Mouse (Mus musculus): ENCODE results near the gene Rinl. TPM values are rescaled to one million over a fixed set of nuclear protein-coding genes. Genes with fewer than 3 reads are reported as not detected.

Gene Rinl
- total RNA-seq, 2 experiments from 2014 or later, result 0.71 to 0.89 TPM

DNA sequence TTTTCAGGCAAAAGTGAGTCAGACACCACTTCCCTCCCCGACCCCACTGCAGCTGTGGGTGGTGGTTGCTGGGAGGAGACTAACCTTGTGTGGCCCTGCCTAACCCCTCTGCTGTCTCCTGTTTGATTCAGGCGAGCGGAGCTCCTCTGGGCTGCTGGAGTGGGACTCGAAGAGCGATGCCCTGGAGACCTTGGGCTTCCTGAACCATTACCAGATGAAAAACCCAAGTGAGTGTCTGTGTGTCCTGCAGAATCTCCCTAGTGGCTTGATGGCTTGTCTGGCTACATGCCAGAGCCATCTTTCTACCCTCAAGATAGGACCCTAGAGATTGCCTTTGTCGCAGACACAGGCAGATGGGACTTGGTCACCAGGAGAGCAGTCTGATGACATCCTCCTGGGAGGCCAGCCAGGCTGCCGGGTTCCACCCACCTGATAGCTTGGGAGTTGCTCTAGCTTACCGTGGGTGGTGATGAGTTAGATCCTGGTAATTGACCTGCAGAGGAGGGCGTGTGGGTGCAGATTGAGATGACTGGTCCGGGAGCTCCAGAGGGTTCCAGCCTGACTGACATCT, 32.6 kb downstream of the Rinl start:
- peak overlapping the region; percentile 34 for H3K4me3 ChIP-seq
- peak overlapping the region; percentile 96 for H3K27ac ChIP-seq
- intact Hi-C loops (cut with DNase I), result no loop called here
- no peak for TF ChIP-seq CTCF (IDR thresholded peaks at IDR 0.05)
- peak; percentile 80 for DNase-seq

DNA sequence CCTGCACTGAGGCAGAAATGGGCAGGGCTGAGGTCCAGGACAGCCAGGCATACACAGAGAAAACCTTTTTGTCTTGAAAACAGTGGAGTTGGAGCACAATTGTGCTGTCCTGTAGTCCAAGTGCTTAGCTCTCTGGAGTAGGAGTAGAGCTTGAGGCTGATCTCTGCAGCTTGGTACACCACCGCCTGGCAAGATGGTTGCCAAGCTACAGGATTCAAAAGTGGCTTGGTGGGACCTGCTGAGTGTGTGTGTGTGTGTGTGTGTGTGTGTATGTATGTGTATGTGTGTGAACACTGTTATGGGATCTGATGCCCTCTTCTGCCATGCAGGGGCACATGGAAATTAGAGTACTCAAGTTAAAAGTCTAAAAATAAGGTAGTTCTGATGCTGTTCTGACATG, 33.8 kb downstream of the Rinl start:
- Histone ChIP-seq H3K4me3 (no peak overlapping the region), H3K27ac (peak overlapping the region; percentile 96)
- no peak for TF ChIP-seq CTCF (IDR thresholded peaks at IDR 0.05)
- intact Hi-C loops (cut with DNase I), result no loop called here
- DNase-seq, result peak; percentile 16

DNA sequence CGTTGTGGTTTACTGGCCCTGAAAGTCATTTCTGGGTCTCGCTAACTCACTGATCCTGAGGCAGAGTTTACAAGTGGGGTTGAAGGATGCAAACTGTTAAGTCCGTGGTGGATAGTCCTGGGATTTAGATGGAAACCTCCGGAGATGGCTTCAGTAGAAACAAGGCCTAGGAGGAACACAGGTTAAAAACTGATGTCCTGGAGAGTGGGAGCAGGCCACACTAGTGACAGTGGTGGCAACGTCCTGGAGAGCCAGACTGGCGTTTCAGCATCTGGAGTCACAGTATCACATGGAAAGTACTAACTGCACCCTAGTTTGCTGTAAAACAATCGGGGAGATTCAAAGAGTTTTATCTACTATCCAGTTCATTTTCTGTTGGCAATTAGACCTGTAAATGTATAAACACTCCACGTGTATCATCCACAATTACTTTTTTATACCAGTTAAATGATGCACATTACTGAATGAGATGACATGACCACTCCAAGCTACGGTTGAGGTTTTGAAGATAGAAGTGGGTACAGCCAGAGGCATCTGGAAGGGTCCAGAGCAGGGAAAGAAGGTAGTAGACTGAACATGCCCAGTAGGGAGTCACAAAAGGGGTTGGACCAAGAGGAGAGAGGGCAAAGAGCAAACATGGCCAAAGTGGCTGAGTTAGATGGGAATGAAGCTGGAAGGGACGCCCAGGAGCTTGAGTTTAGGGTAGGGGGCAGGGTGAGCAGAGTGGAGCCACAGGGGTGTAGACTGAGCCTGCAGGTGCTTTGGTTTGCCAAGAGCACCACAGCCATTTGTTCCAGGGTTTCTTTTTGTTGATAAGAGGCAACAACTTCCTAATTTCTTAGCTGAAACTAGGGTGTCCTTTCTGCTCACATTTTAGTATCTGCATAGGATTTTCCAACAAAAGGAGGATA, 34.5 kb downstream of the Rinl start:
- intact Hi-C loops (cut with DNase I), result loop anchor here (1.0 kb wide), 1 partner anchor 11 kb away; no protein-coding TSS in a partner anchor
- no peak for TF ChIP-seq CTCF (IDR thresholded peaks at IDR 0.05)
- Histone ChIP-seq H3K27ac (peak overlapping the region; percentile 96), H3K4me3 (no peak overlapping the region)
- DNase-seq, result peak; percentile 22

- DNase-seq, result no peak
- Histone ChIP-seq H3K27ac (peak overlapping the region; percentile 96), H3K4me3 (no peak overlapping the region)
- TF ChIP-seq CTCF (IDR thresholded peaks at IDR 0.05), result no peak
- intact Hi-C loops (cut with DNase I), result loop anchor here (1.0 kb wide), 1 partner anchor 12 kb away; no protein-coding TSS in a partner anchor
Measured at GRCm38 (mm10) chr7:28823932-28824331, 35.2 kb downstream of the Rinl start.

- peak; percentile 94 for DNase-seq
- peak within 1 kb of the TSS; percentile 71 for H3K4me3 ChIP-seq
- peak within 1 kb of the TSS; percentile 96 for H3K27ac ChIP-seq
- intact Hi-C loops (cut with DNase I), result loop anchor here (5.0 kb wide), 1 partner anchor 42 kb away; no protein-coding TSS in a partner anchor
- no peak for TF ChIP-seq CTCF (IDR thresholded peaks at IDR 0.05)
Measured at GRCm38 (mm10) chr7:28824941-28825685, 36.3 kb downstream of the Rinl start, which contains the start of gene Ech1. Gene Ech1, plus strand, starts transcription at chr7:28825217.

GRCm38 (mm10) chr7:28825686-28826401, 37.1 kb downstream of the Rinl start:
- intact Hi-C loops (cut with DNase I), result loop anchor here (2.0 to 5.0 kb wide), 2 partner anchors 15 to 41 kb away; no protein-coding TSS in a partner anchor
- no peak for DNase-seq
- peak overlapping the region; percentile 71 for H3K4me3 ChIP-seq
- H3K27ac ChIP-seq, result peak overlapping the region; percentile 96
- TF ChIP-seq CTCF (IDR thresholded peaks at IDR 0.05), result peak; percentile 20; the same call in 1 of the 2 replicates

- no peak for DNase-seq
- intact Hi-C loops (cut with DNase I), result loop anchor here (2.0 to 5.0 kb wide), 2 partner anchors 14 to 41 kb away; no protein-coding TSS in a partner anchor
- H3K27ac ChIP-seq, result peak overlapping the region; percentile 96
- TF ChIP-seq CTCF (IDR thresholded peaks at IDR 0.05), result no peak
- H3K4me3 ChIP-seq, result peak overlapping the region; percentile 71
Measured at GRCm38 (mm10) chr7:28826402-28826772, 37.6 kb downstream of the Rinl start.

DNA sequence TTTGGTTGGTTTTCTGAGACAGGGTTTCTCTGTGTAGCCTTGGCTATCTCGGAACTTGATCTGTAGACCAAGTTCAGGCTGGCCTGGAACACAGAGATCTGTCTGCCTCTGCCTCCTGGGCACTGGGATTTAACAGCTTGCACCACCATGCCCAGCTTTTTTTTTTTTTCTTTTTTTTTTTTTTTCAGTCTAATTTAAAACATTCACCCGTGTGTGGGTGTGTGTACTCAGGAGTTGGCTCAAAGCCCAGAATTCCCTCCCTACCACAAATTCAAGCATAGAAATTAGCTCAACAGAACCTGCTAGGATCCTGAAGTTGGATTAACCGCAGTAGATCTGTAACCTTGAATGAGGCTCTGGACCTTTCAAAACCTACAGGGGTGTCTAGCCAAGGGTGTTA, 38.6 kb downstream of the Rinl start:
- intact Hi-C loops (cut with DNase I), result loop anchor here (2.0 to 5.0 kb wide), 2 partner anchors 13 to 40 kb away; no protein-coding TSS in a partner anchor
- DNase-seq, result no peak
- Histone ChIP-seq H3K4me3 (no peak overlapping the region; the same call in 1 of the 2 replicates), H3K27ac (no peak overlapping the region)
- no peak for TF ChIP-seq CTCF (IDR thresholded peaks at IDR 0.05)

DNA sequence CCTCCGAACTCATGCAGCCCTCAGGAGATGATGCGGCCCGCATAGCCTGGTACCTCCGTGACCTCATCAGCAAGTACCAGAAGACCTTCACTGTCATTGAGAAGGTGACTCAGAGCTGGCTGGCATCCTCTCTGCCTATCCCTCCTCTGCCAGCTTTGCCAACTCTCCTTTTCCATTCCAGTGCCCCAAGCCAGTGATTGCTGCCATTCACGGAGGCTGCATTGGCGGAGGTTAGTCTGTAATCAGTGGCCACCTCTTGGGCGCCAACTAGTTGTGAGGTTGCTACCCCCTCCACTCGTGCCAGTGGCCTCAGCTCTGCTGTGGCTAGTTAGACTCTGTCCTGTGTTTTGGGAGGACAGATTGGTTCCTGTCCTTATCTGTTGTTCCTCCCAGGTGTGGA, 41.1 kb downstream of the Rinl start:
- TF ChIP-seq CTCF (IDR thresholded peaks at IDR 0.05), result no peak
- DNase-seq, result no peak
- Histone ChIP-seq H3K4me3 (no peak overlapping the region), H3K27ac (no peak overlapping the region)
- intact Hi-C loops (cut with DNase I), result loop anchor here (5.0 kb wide), 1 partner anchor 37 kb away; no protein-coding TSS in a partner anchor

DNA sequence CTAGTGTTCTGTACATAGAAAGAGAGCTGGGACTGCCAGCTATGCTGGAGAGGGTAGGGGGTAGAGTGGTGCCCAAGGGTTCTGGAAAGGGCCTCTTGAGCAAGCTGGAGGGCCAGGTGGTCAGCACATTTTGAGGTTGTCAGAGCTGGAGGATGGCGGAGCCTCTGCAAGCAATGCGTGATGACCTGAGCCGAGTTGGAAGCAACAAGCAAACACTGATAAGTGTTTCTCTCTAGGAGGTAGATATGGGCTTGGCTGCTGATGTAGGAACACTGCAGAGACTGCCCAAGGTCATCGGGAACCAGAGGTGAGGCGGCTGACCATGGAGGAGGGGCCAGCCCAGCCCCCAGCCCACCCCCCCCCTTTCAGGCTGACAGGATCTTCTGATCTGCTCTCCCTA, 42.2 kb downstream of the Rinl start:
- intact Hi-C loops (cut with DNase I), result no loop called here
- H3K4me3 ChIP-seq, result no peak overlapping the region
- no peak overlapping the region for H3K27ac ChIP-seq
- no peak for DNase-seq
- TF ChIP-seq CTCF (IDR thresholded peaks at IDR 0.05), result no peak

- DNase-seq, result no peak
- intact Hi-C loops (cut with DNase I), result no loop called here
- H3K4me3 ChIP-seq, result no peak overlapping the region
- TF ChIP-seq CTCF (IDR thresholded peaks at IDR 0.05), result no peak
- H3K27ac ChIP-seq, result no peak overlapping the region
Measured at GRCm38 (mm10) chr7:28831411-28832125, 42.8 kb downstream of the Rinl start.

All from gastrocnemius, adult 2 months (tissue).